Mouse (Mus musculus): Measurements from ENCODE around the gene Tia1.

The Tia1 gene

GRCm38 (mm10) chr6:86431531-86431930, 27.5 kb downstream of the Tia1 start:
- DNase-seq (ENCODE audit: low spot score in 2 of 2), result no peak

DNA sequence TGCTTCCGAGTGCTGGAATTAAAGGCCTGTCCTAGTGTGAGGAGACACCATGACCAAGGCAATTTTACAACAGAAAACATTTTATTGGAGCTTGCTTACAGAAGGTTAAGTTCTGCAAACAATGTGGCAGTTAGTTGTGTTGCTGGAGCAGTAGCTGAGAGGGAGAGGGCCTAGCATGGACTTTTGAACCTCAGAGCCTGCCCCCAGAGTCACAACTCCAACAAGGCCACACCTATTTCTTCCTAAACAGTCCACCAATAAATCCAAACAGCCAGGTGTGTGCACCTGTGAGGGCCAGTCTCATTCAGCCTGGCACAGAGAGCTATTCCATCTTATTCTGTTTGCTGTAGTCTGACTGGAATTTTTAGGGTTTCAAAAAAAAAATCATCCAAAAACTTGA, 29.7 kb downstream of the Tia1 start:
- DNase-seq (ENCODE audit: low spot score in 2 of 2), result no peak

GRCm38 (mm10) chr6:86437711-86438110, 33.7 kb downstream of the Tia1 start:
- peak in 1 of 2 experiments; percentile 46 for DNase-seq (ENCODE audit: low spot score in 2 of 2)

DNA sequence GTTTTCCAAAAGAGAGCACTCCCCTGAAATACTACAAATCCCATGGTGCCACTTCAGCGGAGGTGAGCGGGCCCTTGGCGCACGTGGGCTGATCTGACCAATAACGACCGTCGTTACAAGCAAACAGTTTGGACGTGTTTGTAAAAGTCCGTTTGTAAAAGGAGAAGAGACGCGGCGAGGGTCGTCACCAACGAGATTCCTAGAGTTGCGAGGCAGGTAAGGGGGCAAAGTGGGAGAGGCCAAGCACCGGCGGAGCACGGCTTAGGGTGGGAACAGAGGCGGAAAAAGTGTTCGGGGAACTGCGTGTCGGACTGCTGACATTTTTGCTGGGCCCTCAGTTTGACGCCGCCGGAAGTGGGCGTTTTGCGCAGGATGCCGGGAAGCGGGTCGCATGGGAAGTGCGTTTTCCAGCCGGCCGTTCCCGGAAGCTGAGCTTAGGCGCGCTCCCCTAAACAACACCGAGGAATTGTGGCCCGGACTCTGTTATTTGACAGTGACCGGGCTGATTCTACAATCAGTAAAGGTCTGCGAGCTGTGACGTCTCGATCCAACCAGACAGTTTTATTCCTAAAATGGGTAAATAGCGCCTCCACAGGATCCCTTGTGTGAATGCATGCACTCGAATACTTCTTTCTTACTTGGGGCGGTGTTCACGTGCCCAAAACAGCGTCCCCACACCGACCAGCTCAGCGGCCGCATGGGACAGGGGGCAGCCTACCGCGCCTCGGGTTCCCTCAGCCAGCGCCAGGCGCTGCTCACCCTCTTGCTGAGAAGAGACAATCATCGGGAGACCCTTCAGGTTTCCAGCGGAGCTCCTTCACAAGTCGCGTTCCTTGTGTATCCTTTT, 34.5 kb downstream of the Tia1 start, which contains the start of gene C87436:
TSS of gene C87436 (plus strand) at position 103 of the 847 bp plus-strand sequence.
- DNase-seq (ENCODE audit: low spot score in 2 of 2), result peak; percentile 94 to 97

DNA sequence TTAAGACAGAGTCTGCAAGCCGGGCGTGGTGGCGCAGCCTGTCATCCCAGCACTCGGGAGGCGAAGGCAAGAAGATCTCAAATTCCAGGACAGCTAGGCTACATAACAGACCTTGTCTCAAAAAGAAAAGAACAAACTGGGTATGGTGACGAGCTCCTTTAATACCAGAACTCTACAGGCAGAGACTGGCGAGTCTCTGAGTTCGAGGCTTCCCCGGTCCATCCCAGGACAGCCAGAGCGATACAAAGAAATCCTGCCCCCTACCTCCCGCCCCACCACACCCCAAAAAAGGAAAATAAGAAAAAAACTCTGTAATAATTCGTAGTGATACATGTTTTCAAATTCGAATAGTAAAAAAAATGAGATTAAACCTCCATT, 35.1 kb downstream of the Tia1 start:
- no peak for DNase-seq (ENCODE audit: low spot score in 2 of 2)

GRCm38 (mm10) chr6:86439531-86439930, 35.5 kb downstream of the Tia1 start:
- no peak for DNase-seq (ENCODE audit: low spot score in 2 of 2)

- no peak for DNase-seq (ENCODE audit: low spot score in 2 of 2)
These were observed 37.6 kb downstream of the Tia1 start for GRCm38 (mm10) chr6:86441571-86441970.

- no peak for DNase-seq (ENCODE audit: low spot score in 2 of 2)
These were observed 41.5 kb downstream of the Tia1 start for GRCm38 (mm10) chr6:86445551-86445950.

DNA sequence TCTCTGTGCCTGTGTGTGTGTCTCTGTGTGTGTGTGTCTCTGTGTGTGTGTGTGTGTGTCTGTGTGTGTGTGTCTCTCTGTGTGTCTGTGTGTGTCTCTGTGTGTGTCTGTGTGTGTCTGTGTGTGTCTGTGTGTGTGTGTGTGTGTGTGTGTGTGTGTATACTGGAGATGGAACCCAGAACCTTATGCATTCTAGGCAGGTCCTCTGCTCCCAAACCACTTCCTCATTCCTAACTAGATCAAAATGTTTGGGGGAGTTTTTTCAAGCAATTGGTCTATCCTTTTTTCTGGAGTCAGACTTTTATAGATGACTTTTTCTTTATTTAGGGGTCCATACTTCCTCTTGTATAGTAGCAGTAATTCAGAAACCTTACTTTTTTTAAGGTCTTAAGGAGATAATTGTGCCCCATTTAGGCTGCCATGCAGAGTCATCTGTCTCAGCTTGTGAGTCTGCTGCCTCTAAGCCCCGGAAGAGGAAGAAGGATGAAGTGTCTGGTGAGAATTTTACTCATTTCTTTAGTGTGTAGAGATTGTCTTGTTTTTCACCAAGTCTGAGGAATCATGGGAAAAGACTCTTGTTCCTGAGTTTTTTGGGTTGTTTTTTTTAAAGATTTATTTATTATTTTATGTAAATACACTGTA, 43.0 kb downstream of the Tia1 start:
- DNase-seq (ENCODE audit: low spot score in 2 of 2), result no peak

DNA sequence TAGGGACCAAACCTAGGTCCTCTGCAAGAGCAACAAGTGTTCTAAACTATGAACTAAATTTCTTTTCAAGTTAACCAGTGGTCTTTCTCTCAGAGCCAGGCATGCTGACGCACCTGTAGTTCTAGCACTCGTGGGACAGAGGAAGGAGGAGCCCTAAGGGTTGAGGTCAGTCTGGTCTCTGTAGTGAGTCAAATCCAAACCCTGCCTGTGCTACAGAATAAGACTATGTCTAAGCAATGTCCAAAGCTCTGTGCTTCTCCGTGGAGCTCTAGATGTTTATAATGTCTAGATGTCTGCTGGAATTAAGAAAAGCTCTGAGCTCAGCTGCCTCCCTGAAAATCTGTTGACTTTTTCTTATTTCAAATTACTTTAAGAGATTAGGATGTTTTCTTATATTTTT, 52.7 kb downstream of the Tia1 start:
- DNase-seq (ENCODE audit: low spot score in 2 of 2), result no peak

DNA sequence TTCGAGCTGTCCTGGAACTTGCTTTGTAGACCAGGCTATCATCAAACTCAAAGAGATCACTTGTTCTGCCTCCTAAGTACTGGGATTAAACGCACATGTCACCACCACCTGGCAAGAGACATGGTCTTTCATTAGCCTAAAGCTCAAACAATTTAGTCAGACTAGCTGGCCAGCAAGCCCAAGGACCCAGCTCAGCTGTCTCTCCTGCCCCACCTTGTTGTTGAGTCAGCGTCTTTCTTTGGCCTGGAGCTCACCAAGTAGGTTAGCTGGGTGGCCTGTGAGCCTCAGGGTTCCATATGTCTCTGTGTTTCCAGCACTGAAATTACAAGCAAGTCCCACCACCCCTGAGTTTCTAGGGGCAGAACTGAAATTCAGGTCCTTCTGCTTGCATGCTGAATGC, 59.1 kb downstream of the Tia1 start:
- no peak for DNase-seq (ENCODE audit: low spot score in 2 of 2)

DNA sequence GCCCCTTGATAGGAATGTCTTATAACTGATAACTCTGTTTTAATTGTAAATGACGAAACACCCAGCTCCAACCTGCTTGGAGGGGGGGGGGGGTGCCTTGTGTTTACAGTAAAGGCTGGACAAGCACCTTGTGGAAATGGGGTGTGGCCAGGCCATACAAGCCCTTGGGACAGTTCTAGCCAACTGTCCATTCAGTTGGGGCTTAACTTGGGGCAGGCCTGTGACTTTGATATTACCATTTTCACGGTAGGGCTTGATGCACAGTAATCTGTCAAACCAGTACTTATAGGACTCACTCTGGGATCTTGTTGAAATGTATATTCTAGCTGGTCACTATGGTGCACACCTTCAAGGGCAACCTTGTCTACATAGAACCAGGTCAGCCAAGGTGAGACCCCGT, 67.3 kb downstream of the Tia1 start:
- no peak for DNase-seq (ENCODE audit: low spot score in 2 of 2)

GRCm38 (mm10) chr6:86471760-86472099, 67.7 kb downstream of the Tia1 start:
- DNase-seq (ENCODE audit: low spot score in 2 of 2), result no peak

- DNase-seq (ENCODE audit: low spot score in 2 of 2), result peak; percentile 97 to 99
These were observed 68.3 kb downstream of the Tia1 start for GRCm38 (mm10) chr6:86472100-86472955.

DNA sequence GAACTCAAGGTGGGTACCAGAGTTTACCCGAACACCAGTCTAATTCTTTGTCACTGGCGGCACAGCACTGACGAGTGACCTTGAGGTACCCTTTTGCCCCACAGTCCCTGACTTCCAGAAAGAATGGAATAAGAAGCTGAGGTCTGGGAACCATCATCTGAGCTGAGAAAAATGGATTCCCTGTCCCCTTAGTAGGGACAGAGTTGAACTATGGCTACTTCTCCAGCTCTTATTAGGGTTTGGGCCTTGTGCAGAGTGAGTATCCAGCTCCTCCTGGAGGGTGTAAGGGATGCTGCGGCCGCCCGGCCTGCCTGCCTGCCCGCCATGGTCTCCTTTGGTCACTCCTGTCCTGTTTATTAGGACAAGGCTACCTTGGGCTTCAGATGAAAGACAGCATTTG, 69.1 kb downstream of the Tia1 start:
- no peak for DNase-seq (ENCODE audit: low spot score in 2 of 2)

GRCm38 (mm10) chr6:86474072-86474471, 70.1 kb downstream of the Tia1 start:
- DNase-seq (ENCODE audit: low spot score in 2 of 2), result no peak

DNA sequence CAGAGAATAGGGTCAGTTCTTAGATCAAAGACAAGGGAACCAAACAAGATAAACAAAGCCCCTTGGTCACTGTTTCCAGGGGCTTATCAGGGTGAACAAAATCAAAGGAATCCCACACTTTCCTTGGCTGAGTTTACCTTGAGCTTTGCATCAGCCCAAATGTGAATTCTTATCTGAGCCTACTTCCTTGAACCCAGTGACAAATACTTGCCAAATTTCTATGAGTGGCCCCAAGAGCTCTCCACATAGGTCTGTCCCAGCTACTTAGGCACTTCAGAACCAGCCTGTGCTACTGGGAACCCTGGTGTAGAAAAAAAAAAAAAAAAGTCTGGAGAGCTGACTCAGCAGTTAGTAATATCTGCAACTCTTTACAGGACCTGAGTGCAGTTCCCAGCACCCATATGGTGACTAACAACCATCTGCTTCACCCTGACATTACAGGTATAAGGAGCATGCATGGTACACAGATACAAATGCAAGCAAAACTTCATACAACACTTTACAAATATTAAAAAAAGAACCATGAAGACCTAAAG, 70.7 kb downstream of the Tia1 start:
- DNase-seq (ENCODE audit: low spot score in 2 of 2), result no peak

GRCm38 (mm10) chr6:86475462-86476167, 71.6 kb downstream of the Tia1 start:
- peak; percentile 70 to 77 for DNase-seq (ENCODE audit: low spot score in 2 of 2)

- DNase-seq (ENCODE audit: low spot score in 2 of 2), result no peak
These were observed 72.9 kb downstream of the Tia1 start for GRCm38 (mm10) chr6:86476931-86477330.

- peak; percentile 50 to 66 for DNase-seq (ENCODE audit: low spot score in 2 of 2)
These were observed 75.3 kb downstream of the Tia1 start for GRCm38 (mm10) chr6:86479311-86479710.

- DNase-seq (ENCODE audit: low spot score in 2 of 2), result no peak
These were observed 75.8 kb downstream of the Tia1 start for GRCm38 (mm10) chr6:86479816-86480188.

Data from heart, adult 9 months (tissue).